Mouse (Mus musculus) C2C12 (cell line): ENCODE measurements around the gene Frzb. TPM values are rescaled to one million over a fixed set of nuclear protein-coding genes. Genes with fewer than 3 reads are reported as not detected.

Experiments used
- H3K27me3 ChIP-seq: one replicate; pipeline ENCODE4 v1.6.1; 2011; ENCODE audit not compliant: control insufficient read depth, insufficient read depth, insufficient read length
- H3K36me3 ChIP-seq: one replicate; pipeline ENCODE4 v1.6.1; 2011; ENCODE audit not compliant: control insufficient read depth, insufficient read depth
- H3K4me3 ChIP-seq: one replicate; pipeline ENCODE4 v1.5.1; 2011; ENCODE audit warnings: mild to moderate bottlenecking, control low read depth; ENCODE audit not compliant: poor library complexity, insufficient read depth, severe bottlenecking
- H3K79me2 ChIP-seq: one replicate; pipeline ENCODE4 v1.6.1; 2011; ENCODE audit not compliant: control insufficient read depth, insufficient read depth
- H3K79me3 ChIP-seq: one replicate; pipeline ENCODE4 v1.6.1; 2011; ENCODE audit warnings: low read depth, control low read depth
- H3ac ChIP-seq: one replicate; pipeline ENCODE3; 2011; ENCODE audit warnings: low read depth; ENCODE audit not compliant: control insufficient read depth, insufficient read length
- CEBPB ChIP-seq: IDR thresholded peaks from one replicate; pipeline ENCODE4 v1.6.1; 2011; ENCODE audit warnings: low read depth, mild to moderate bottlenecking, control low read depth, moderate library complexity
- CTCF ChIP-seq: IDR thresholded peaks from one replicate; pipeline ENCODE4 v1.5.1; 2011; ENCODE audit not compliant: control insufficient read depth, insufficient read depth, insufficient read length
- FOSL1 ChIP-seq: IDR thresholded peaks from one replicate; pipeline ENCODE4 v1.8.0; 2011; ENCODE audit warnings: mild to moderate bottlenecking, low read length; ENCODE audit not compliant: poor library complexity, insufficient read depth, severe bottlenecking
- MAX ChIP-seq: IDR thresholded peaks from one replicate; pipeline ENCODE4 v1.6.1; 2011; ENCODE audit warnings: mild to moderate bottlenecking, control low read depth
- MYOD1 ChIP-seq: IDR thresholded peaks from one replicate; pipeline ENCODE4 v1.6.1; 2011; ENCODE audit warnings: low read depth; ENCODE audit not compliant: control insufficient read depth, insufficient read length
- MYOG ChIP-seq: IDR thresholded peaks from one replicate; pipeline ENCODE4 v1.6.1; 2011; ENCODE audit not compliant: control insufficient read depth, insufficient read length; ENCODE audit errors: extremely low read depth
- USF1 ChIP-seq: IDR thresholded peaks from one replicate; pipeline ENCODE4 v1.6.1; 2011; ENCODE audit warnings: low read depth, mild to moderate bottlenecking, control low read depth, moderate library complexity
- polyA plus RNA-seq: library from polyadenylated mRNA; unstranded; fragments of >200 nt; fragmentation: generic; extraction: Trizol; gene quantifications from one replicate; pipeline ENCODE4 v1.2.1, GENCODE M21; 2012; ENCODE audit warnings: missing spikeins

The Frzb gene
- polyA plus RNA-seq, 1 experiment = 0.01 TPM

- H3K4me3 ChIP-seq = no peak overlapping the region
- H3K36me3 ChIP-seq = no peaks in the 10 kb centered on the region
- no peak overlapping the region for H3ac ChIP-seq
- no peaks in the 10 kb centered on the region for H3K79me3 ChIP-seq
- no peaks in the 10 kb centered on the region for H3K79me2 ChIP-seq
- no peaks in the 10 kb centered on the region for H3K27me3 ChIP-seq
- no peak for TF ChIP-seq MYOG
- TF ChIP-seq MYOD1 = no peak
- TF ChIP-seq MAX = no peak
- TF ChIP-seq USF1 = no peak
- TF ChIP-seq FOSL1 = no peak
- no peak for TF ChIP-seq CTCF
- no peak for TF ChIP-seq CEBPB
These were observed 72.5 kb downstream of the Frzb start for GRCm38 (mm10) chr2:80374892-80375291.

- Histone ChIP-seq H3K4me3 (no peak overlapping the region), H3K27me3 (no peaks in the 10 kb centered on the region), H3K79me3 (no peaks in the 10 kb centered on the region), H3K79me2 (no peaks in the 10 kb centered on the region), H3K36me3 (no peaks in the 10 kb centered on the region), H3ac (no peak overlapping the region)
- TF ChIP-seq CTCF (no peak), MYOG (no peak), MYOD1 (no peak), CEBPB (no peak), FOSL1 (no peak), USF1 (no peak)
These were observed 76.0 kb downstream of the Frzb start for GRCm38 (mm10) chr2:80371458-80371857.

Other genes starting within 250 kb of the Frzb start
- not detected for gene Prdx6b, start 155.2 kb downstream of the Frzb start, polyA plus RNA-seq
- 36.5 TPM for gene Dnajc10, start 132.2 kb downstream of the Frzb start, polyA plus RNA-seq
- gene Nckap1, start 133.8 kb upstream of the Frzb start, polyA plus RNA-seq = 30.4 TPM
- 4.8 TPM for gene Dusp19, start 169.4 kb upstream of the Frzb start, polyA plus RNA-seq
- gene Nup35, start 169.6 kb upstream of the Frzb start, polyA plus RNA-seq = 38.3 TPM